Mouse (Mus musculus) 3134 (cell line): ENCODE measurements around the gene Nsun2.

Source experiments
- DNase-seq: peaks from one replicate; pipeline ENCODE4 v3.0.0-alpha.2; 2011; ENCODE audit warnings: low spot score; ENCODE audit not compliant: insufficient read length; ENCODE audit errors: extremely low read depth

The Nsun2 gene

DNA sequence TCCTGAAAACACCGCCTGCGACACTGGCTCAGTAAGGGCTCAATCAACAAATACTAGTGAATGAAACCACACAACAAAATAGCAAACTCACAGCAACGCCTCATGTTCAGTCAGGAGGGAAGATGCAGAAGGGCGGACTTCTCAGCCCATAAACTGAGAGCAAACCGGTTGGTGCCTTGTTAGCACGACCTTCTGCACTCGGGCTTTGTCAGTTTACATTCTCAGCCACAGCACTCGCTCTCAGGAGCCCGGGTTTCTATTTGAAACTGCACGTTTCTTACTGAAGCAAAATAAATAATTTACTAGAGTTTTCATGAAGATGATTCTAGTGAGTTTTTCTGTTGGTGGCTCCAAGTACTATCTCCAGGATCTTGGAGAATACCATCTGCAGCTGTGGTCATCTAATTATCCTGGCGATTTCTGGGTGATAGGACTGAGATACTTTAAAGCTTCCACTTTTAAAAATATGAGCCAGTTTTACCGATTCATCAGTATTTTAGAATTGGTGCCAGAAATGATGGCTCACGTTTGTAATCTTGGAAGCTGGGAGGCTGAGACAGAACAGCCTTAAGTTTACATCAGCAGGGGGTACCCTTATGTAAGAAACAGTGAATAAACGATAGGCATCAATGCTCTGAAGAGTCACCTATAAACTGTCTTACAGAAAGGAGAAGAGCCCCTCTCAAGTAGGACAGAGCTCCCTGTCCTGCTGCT lies 9.9 kb upstream of the Nsun2 start:
- DNase-seq = no peak

DNA sequence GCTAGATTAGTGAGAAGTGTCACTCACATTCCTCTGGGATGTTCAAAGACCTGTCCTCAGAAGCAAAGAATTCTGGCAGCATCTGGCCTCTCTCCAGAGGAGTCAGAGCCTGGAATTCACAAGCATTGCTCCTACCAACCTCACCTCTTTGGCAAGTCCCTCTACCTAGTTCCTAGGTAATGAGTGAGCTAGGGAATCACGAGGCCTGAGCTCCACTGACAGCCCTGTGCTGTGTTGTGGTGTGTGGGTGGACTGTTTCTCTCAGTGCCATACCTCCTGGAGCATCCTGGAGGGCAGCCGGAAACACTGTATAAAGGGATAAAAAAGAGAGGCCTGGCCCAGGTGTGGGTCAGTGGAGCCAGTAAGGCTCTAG lies 9.4 kb upstream of the Nsun2 start:
- no peak for DNase-seq

DNA sequence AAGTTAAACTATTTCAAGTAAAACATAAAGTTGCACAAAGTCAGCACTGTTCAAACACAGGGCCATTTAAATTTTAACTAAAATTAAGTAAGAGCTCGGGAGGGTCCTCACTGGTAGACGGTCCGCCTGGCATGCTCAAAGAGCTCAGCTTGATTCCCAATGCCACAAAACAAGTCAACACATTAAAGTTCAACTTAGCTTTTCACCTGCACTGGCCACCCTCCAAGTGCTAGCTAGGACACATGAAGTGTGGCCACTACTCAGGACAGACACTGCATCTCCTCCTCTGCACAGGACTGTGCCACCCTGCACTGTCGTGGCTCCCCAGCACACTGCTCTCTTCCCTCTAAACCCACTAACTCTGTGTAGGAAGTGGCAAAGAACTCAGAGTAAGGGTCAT lies 7.7 kb upstream of the Nsun2 start:
- no peak for DNase-seq

DNA sequence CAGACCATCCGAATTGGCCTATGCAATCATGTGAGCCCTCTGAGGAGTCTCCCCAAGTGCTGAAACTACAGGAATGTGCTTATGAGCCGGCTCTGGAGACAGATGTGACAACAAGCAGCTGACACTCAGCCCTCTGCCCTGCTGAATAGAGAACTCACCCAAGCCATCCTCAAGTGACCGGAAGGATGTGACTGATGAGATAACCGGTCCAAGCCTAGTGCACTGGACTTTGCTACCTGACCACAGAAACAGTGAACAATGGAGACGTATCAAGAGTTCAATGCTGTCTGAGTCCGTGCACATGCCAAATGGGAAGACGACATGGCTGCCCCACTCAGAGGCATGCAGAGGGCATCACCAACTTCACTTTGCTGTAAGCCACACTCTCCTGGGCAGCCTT lies 5.0 kb upstream of the Nsun2 start:
- DNase-seq = no peak

DNA sequence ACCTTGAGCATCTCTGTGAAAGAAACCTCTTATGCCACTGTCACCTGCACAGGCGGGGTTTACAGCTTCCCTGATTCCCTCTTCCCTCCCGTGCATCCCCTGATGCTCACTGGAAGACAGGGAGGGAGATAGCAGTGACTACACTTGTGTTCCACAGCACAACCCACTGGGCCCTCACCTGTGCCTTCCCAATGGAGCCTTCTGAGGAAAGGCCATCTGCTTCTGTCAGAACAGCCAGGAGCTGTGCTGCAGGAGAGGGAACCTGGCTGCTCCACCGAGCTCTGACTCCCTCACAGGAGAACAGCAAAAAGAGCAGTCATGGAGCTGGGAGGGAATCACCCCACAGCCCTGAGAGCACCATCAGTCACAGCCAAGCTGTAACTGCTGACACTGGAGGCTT lies 3.4 kb upstream of the Nsun2 start:
- no peak for DNase-seq

DNA sequence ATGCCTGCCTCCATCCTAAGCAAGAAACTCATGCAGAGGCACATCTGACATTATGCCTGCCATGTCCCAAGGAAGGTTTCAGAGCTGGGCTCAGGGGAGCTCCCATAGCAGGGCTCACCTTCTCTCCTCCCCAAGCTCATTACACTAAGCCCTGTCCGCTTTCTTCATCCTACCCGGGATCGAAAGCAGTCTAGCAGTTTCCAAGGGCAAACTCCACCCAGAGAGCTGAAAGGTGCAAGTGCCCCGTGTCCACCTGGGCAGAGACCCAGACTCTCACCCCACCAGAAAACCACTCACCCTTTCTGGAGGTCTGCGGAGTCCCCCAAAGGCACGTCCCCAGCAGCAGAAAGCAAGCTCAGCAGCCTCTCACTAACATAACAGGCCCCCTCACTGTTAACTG lies 2.6 kb upstream of the Nsun2 start:
- no peak for DNase-seq

DNA sequence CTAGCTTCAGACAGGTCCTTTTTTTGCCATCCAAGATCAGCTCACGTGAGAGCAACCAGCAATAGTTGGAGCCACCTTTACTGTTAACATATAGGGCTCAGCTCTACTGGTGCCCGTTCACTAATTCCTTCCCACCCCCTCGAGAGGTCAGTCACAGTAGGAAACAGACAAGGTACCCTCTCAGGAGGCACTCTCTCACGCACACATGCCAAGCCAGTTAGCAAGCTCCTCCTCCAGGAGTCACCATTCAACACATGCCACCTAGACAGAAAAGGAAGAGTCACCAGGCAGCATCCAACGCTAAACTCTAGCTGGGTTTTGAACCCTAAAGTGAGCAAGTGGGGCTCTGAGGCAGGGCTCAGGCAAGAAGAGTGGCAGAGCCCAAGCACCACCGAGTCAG lies 2.1 kb upstream of the Nsun2 start:
- DNase-seq = no peak

DNA sequence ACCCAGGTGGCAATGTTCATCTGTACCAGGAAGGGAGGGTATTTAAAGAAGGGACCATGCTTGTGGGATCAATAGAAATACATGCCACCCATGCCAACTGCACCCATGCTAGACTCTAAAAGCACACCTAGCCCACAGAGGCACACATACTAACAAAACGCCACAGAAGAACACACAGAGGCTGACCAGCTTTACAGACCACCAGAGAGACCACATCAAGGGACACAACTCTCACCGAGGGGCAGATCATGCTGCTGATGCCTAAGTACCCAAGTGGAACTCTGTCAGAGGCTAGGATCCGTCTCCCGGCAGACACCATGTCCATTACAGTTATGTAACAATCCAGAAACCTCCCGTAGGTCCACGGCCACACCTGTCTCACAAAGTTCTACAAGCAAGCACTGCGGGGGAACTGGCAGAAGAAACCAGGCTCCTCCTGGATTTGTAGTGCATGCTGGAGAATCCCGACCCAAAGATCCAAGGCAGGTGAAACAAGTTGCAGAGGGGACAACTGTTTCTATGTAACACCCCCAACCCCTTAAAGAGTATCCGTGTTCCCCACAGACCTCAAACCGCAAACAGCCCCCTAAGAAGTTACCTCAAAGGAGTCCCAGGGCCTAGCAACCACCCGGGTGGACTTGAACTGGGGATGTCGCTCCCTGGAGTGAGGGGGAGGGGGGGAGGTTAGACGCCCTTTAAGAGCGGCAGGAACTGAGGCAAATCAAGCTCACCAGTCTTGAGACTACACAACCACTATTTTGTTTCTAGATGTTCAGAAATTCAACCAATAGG lies 1.2 kb upstream of the Nsun2 start:
- DNase-seq = no peak

DNA sequence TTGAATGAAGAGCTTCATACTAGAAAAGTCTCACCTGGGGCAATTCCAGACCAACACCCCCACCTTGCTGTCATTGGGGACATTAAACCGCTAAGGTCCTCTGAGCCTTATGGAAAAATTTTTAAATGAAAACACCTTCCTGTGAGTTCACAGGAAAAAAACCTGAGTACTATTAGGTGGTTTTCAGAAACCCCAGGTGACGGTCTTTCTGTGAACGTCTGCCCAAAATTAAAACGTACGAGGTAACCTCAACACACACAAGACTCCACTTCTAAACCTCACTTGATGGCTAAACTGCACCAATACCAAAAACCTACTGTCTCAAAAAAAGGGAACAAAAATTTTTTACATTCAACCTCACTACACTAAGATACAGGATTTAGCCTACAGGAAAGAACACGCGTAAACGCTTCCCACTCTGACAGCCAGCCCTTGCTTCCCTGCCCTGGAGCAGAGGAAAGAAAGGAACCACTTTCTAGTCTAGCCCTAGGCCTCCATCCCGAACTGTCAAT lies 597 bp upstream of the Nsun2 start:
- DNase-seq = no peak

DNA sequence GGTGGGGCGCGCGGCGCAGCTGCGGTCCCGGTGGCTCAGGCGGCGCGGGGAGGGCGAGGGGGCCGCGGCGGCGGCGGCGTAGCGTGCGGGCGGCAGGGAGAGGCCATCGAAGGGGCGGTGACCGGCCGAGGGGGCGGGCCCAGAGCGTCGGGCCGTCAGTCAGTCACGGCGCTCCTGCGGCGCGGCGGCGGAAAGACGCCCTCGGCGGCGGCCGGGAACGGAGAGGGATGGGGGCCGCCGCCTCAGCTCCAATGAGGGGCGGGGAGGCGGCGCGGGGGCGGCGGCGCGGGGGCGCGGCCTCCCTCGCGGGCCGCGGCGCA lies 748 bp downstream of the Nsun2 start, which contains the start of gene Tent4a:
Tent4a (minus strand) TSS at position 284 of the 320 bp plus-strand sequence.
- no peak for DNase-seq

DNA sequence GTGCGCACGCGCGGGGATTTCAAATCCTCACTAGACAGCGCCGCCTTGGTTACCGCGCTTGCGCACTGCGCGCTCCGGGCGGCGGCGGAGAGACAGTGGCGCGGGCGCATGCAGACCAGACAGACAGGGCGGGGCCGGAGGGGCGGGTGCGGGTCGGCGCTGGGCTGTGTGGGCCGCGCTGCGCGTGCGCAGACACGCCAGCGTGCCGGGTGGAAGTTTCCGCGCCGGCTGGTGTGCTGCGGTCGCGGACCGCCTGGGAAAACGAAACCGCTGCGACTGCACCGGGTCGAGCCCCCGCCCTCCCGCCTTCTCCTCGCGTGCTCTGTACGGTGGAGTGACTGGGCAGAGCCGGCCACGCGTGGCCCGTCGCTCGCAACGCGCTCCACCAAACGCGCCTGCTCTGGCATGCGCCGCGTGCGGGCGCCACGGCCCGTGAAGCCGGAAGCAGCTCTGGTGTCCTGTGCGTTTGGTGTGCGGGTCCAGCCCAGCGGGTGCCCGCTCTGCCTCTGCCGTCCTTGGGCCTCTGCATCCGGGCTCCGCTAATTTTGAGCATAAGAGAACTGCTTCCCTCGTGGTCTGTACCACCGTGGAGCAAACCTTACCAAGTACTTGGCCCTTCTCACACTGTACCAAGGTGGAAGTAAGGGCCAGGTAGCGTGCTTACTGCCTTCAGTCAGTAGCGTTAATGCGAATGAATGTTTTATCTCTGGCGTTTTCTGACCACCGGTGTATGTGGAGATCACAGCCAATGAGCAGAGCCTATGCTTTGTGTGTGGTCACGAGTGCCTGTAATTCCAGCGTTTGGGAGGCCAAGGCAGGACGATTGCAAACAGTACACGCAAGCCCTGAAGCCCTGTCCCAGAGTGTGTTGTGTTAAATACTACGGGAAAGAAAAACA lies 1.4 kb downstream of the Nsun2 start:
- peak; percentile 96 for DNase-seq

DNA sequence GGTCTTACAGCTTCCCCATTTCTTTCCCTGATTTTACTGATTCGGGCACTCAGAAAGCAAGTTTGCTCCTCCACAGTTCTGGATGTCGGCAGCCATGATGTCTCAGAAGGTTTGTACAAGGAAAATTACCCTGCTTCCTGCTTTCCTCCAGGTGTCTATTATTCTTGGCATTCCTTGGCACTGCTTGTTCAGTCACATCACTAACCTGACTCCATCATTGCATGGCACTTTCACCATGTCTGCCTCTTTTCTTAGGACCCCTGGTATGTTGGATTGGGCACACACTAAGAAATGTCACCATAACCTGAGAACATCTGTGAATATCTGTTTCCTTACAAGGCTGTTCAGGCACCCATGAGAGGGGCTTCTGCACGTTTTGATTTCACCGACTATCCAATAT lies 2.5 kb downstream of the Nsun2 start:
- no peak for DNase-seq

DNA sequence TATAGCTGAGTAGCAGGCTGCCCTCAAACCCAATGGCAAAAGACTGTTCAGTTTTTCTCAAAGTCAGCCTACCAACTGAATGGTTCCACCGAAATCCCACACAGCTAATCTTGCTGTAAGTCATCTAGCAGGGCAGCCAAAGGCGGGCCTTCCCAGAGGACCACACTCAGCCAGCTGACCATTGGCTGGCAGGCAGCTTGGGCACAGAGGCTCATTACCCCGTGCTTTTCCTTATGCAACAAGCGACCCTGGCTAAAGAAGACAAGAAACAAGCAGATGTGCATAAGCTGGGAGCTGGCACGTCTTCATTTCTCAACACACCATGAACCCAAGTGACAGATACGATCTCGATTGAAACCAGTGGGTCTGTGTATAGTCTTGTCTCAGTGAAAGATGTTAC lies 3.8 kb downstream of the Nsun2 start:
- no peak for DNase-seq

DNA sequence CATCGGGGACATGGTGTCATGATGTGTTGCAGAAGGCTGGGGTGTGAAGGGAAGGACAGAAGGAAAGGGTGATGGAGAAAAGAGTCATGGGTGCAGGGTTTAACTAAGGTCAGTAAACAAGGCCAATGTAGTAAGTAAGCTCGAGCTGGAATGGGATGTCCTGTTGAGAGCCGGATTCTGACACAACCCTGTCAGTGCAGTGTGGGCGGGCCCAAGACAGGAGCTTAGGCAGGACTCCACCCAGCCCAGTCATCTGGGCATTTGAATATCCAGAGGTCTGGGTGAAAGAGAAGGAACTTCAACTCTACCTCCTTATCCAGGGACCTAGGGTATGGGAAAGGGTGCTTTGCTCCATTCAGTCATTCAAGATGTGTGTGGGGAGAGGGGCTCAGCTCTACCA lies 4.8 kb downstream of the Nsun2 start:
- no peak for DNase-seq

DNA sequence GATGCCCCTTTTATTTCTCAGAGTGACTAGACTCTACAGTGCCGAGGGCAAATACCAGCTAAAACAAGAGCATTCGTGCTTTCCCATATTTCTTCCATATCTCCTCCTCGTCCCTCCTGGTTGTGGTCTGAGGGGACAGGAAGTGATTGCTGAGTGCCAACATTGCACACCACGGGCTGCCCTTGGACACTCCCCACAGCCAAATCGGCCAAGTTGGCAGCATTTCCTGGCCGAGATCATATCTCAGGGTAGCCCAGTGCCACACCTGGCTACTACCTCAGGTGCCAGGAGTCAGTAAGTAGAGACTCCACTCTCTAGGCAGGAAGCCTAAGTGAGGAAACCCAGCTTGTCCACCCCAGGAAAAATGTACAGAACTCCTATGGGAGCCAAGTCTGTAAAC lies 7.7 kb downstream of the Nsun2 start:
- peak; percentile 71 for DNase-seq

DNA sequence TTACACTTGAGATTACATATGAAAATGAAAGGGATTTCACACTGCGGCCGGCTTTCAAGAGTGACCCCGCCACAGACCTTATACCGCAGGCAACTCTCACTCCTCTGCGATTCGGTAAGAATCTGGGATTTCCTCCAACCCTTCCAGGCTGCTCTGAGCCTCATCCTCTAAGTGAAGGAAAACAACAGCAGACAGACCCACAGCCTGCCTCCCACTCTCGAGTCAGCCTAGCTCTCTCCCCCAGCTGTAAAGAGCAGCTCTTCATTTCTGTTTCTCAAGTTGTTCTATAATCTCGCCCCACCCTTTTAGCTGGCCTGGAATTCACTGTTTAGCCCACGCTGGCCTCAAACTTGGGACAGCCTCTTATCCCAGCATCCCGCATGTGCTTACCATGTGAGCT lies 8.2 kb downstream of the Nsun2 start:
- peak; percentile 52 for DNase-seq

DNA sequence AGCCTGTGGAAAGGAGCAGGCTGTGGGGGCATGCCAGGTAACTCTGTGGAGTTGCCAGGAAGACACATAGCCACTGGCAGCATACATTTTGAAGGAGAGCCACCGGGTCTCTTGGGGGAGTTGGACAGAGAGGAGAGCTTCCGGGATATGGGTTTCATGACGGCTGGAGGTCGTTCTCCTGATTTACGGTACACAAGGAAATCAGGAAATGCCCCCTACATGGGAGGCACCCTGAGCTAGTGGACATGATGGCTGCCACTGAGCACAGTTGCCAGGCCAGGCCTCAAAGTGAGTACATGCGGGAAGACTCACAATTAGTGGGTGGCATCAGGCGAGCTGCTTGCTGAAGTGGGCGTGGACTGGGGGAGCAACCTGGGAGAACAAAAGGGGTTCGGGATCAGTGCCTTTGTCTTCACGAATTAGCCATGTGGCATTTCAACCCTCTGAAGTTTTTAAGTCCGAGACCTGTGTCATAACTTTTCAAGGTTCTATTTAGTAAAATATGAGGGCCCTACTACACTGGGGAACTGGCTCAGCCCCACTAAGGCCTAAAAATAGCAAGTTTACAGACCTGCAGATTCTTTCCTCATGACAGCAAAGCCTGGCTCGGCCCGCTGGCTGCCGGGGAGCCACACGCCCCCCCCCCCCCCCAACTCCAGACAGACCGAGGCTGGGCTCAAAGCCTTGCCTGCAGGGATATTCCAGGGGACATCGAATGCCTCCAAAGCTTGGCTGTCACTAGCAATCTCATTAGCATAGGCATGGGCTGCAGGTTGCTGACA lies 9.2 kb downstream of the Nsun2 start:
- DNase-seq = peak; percentile 74

DNA sequence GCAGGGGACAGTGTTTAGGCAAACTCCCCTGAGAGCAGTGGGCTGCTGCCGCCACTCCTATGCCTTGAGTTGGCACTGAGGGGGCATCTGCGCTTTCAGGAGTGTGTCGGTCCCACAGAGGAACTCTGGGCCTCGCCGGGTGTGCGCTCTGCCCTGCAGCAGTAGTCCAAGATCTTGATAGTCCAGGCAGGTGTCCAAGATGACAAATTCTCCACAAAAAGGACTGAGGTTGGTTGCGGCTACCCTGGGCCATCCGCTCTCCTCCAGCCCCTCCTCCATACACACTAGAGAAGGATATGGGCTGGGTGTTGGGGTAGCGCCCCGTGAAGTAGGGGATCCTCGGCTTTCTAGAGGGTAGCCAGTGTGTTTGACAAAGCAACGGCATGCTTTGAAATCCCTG lies 10.0 kb downstream of the Nsun2 start:
- peak; percentile 72 for DNase-seq

DNA sequence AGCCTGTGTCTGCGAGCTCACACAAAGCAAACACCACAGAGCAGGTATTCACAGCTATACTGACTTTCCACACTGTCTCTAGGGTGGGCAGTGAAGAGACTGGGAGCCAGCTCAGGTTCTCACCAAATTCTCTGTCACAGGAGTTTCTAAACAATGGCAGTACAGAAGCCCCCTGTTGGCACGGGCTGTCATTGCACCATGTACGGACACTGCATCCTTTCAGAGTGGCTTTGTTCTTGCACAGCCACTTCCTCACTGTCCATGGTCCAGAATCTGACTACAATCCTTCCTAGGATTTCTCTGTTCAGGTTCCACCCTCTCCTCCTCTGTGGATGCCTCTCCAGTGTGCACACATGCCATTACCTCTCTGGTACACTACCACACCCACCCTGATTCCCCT lies 11.5 kb downstream of the Nsun2 start:
- no peak for DNase-seq

DNA sequence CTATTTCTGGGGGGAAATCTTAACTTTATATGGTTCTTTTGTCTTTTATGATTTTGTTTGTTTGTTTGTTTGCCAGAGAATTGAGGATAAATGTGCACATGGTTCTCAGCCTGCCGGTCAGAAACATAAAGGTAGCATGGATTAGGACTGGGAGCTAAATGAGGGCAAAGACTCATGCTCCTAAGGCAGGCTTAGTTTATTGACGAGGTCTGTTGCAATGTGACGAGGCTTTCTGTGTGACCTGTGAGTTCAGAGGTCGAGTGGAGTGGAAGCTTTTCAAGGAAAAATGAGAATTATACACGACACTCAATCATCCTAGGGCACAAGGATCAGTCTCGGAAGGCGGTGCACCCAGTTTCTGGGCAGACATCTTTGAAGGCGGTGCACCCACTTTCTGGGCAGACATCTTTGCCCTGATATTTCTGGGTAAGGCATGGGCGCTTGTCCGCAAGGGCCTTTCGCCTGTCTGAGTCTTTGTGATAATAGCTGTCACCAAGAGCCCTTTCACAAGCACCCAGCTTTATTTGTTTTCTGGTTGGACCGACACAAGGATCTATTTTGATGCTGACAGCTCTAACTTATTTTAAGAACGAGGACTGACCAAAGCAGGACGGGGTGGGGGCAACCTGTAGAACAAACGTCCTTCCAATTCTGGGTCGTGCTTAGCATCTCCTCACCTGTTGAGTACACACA lies 14.1 kb downstream of the Nsun2 start:
- DNase-seq = no peak
